Mouse (Mus musculus) small intestine, adult 2 months (tissue): ENCODE data around the gene Nfib.

ENCODE experiments used
- CTCF ChIP-seq: fragments of 200-500 bp; IDR thresholded peaks from 2 replicates; pipeline ENCODE4 v1.5.1; 2012; ENCODE audit warnings: low read depth, mild to moderate bottlenecking, control low read depth, inconsistent platforms, low read length, moderate library complexity, mixed read lengths; ENCODE audit not compliant: insufficient replicate concordance, insufficient read length; ENCODE audit errors: extremely low read depth
- POLR2A ChIP-seq: fragments of 200-500 bp; IDR thresholded peaks from 2 replicates; pipeline ENCODE4 v1.6.1; 2012; ENCODE audit warnings: low read depth, mild to moderate bottlenecking, control low read depth, inconsistent platforms, low read length, moderate library complexity

GRCm38 (mm10) chr4:82396003-82396402, 309.5 kb downstream of the Nfib start:
- TF ChIP-seq CTCF (no peak), POLR2A (no peak)
